Mouse (Mus musculus): ENCODE measurements around the gene Sfpq.
A peak's percentile ranks its signal among the peaks of the same experiment; 100 is the strongest.

The Sfpq gene

GRCm38 (mm10) chr4:127027228-127028190 is 6.4 kb downstream of the Sfpq start:
- DNase-seq (ENCODE audit: low spot score), result no peak

GRCm38 (mm10) chr4:127037158-127037557 is 16.0 kb downstream of the Sfpq start:
- no peak for DNase-seq (ENCODE audit: low spot score)

- DNase-seq (ENCODE audit: low spot score), result no peak
Measured at GRCm38 (mm10) chr4:127037908-127038827, 17.0 kb downstream of the Sfpq start.

GRCm38 (mm10) chr4:127038828-127039349 is 17.8 kb downstream of the Sfpq start:
- no peak for DNase-seq (ENCODE audit: low spot score)

DNA sequence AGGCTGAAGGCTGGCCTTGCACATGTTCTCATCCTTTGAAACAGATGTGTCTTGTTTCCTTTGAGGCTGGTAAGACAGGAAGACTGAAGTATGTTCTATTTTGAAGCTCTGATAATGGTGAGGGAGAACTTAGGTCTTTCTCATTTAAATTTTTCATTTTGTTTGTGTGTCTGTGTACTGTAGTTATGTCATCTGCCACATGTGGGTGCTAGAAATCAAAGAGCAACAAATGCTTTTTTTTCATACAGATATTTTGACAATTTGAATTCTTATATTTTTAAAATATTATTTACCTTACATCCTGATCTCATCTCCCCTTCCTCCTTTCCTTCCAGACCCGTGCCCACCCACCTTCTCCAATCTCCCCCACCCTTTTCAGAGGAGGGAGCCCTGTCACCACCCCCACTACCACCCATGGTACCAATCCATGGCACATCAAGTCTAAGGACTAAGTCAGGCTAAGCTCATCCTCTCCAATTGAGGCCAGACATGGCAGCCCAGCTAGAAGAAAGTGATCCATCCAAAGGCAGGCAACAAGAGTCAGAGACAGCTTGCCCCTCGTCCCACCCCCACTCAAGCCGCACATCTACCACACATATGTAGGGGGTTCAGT is 18.9 kb downstream of the Sfpq start:
- DNase-seq (ENCODE audit: low spot score), result no peak

GRCm38 (mm10) chr4:127043540-127043939 is 22.4 kb downstream of the Sfpq start:
- DNase-seq (ENCODE audit: low spot score), result no peak

GRCm38 (mm10) chr4:127051121-127051520 is 30.0 kb downstream of the Sfpq start:
- DNase-seq (ENCODE audit: low spot score), result no peak

GRCm38 (mm10) chr4:127053071-127053470 is 31.9 kb downstream of the Sfpq start:
- DNase-seq (ENCODE audit: low spot score), result no peak

DNA sequence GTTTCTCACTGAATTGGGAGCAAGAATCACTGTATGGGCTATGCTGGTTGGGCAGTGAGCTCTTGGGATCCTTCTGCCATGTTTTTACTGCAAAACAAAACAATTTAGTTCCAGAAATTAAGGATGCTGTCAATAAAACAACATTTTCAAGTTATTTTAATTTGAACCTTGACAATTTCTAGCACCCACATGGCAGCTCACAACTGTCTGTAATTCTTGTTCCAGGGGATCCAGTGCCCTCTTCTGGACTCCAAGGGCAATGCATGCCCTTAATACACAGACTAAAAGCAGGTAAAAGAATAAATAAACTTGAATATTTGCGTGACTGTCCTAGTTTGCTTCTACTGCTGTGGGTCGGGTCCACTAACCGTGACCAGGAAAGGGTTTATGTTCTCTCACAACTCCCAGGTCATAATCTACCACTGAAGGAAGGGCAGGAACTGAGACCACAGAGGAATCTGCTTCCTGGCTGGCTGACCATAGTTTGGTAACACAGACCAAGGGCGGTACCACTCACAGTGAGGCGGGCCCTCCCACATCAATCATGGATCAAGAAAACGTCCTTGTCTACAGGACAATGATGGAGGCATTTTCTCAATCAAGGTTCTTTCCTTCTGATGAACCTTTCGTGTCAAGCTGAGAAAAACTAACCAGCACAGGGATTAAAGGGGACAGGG is 33.5 kb downstream of the Sfpq start:
- no peak for DNase-seq (ENCODE audit: low spot score)

DNA sequence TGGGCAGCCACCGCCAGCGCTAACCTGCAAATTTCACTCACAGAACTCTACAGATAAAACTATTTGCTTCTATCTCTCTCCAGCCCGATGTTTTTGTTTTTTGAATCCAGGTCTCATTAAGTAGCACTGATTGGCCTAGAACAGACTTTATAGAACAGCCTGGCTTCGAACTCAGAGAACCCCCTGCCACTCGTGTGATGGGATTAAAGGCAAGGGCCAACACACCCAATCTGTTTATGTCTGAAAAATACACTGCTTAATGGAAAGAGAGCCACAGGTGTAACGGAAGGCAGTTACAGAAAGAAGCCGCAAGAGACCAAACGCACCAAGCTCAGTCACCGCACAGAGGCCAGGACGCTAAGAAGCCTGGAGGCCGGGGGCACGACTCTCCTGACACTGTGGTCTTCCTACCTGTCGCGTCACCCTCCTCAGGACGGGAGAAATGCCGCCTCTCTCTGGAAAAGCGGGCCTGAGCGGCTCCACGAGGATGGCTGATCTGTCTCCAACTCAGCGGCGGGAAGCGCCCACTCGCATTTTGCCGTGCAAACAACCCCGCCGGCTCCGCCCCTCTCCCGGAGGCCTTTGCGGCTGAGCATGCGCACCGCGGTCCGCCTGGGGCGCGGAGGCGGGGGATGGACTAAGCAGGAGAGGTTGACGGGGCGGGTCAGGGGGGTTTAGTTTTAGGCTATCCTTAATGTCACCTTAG is 39.6 kb downstream of the Sfpq start, which contains the start of gene Zmym1:
Zmym1 (minus strand) TSS at position 568 of the 706 bp plus-strand sequence.
- DNase-seq (ENCODE audit: low spot score), result peak; percentile 72

DNA sequence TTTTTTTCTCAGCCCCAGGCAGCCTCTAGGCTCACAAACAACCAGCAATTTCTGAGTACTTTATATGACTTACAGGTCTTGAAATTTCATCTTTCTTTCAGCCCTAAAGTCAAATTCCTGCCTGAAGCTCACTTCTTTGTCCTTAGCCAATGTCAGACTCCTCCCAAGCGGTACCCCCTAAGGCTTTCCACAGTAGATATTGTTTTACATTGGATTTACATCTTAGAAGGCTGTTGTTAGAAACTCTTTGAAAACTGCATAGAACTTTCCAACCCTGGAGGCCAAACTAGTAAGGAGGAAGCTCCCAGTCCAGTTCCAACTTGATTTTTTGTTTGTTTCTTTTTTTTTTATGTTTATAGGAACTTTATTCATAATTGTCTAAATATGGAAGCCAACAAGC is 42.9 kb downstream of the Sfpq start:
- DNase-seq (ENCODE audit: low spot score), result no peak

GRCm38 (mm10) chr4:127074915-127075314 is 53.8 kb downstream of the Sfpq start:
- no peak for DNase-seq (ENCODE audit: low spot score)

DNA sequence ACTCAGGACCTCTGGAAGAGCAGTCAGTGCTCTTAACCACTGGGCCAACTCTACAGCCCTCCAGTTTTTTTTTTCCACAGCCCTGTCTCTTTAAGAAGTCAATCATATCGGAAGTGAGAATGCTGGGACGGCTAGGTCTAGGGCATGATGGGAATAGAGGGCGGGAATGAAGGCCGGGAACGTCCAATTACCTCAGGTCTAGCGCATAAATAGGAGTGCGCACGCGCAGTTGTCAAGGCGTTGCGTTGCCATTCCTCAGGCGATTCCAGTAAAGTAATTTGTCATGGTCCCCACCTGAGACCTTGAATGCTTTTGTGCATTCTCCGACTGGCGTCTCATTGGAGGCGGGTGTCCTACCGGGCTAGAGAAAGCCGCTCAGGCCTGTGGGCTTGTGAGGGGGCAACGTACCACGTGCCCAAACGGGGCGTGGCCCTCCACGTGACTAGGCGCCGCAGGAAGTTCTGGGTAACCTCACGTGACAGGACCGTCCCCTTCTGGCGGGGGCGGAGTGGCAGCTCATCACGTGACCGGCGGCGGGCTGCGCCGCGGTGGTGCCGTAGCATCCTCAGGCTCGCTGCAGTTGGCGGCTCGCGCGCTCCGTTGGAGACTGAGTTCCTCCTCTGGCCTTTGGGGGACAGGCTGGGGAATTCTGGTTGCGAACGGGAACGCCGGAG is 55.9 kb downstream of the Sfpq start, which contains the start of gene Zmym6:
Zmym6 (plus strand) TSS at position 509 of the 674 bp plus-strand sequence.
- DNase-seq (ENCODE audit: low spot score), result peak; percentile 92

DNA sequence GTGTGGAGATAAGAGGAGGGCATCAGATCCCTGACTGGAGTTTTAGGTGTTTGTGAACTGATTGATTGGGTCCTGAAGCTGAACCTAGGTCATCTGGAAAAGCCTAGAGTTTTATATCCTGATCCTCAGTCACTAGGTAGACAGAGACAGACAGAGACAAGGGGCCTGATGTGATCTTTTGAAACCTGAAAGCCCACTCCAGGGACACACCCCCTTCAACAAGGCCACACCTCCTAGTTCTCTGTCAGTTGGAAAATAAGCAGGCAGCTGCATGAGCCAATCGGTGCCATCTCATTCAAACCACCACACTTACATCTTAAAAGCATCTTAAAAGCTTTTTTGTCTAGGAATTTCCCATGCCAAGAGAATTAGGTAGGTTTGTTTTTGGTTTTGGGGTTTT is 59.7 kb downstream of the Sfpq start:
- no peak for DNase-seq (ENCODE audit: low spot score)

- DNase-seq (ENCODE audit: low spot score), result no peak
Measured at GRCm38 (mm10) chr4:127083131-127083530, 62.0 kb downstream of the Sfpq start.

DNA sequence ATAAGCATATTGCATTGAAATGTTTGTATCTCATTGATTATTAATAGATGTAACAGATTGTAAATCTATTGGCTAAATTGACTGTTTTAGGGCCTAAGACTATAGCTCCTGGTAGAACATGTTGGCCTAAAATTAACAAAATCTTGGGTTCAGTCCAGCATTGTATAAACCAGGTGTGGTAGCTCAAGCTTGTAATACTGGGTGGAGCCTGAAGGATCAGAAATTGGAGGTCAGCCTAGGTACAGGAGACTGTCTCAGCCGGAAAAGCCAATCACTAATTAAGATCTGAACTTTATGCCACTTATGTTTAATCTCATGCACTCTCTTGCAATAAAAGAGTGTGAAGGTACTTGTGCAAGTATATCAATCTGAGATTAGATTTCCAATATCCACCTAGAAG is 64.6 kb downstream of the Sfpq start:
- DNase-seq (ENCODE audit: low spot score), result no peak

All from left cerebral cortex, adult 11 months (tissue).